Mouse (Mus musculus): ENCODE measurements around the gene Rnf220.

- TF ChIP-seq EP300 (IDR thresholded peaks at IDR 0.05; ENCODE audit: low read depth) (no peak), CTCF (IDR thresholded peaks at IDR 0.05; ENCODE audit: low read depth) (no peak)
Observed at GRCm38 (mm10) chr4:117540571-117540970, 43.7 kb upstream of the Rnf220 start.

All from liver, postnatal 0 days (tissue).